In genomic region chr1:156985657-156986640, GRCm38 (mm10) we compare ENCODE assay signal across 9 mouse cellular contexts. TPM values are rescaled to one million over a fixed set of nuclear protein-coding genes. Genes with fewer than 3 reads are reported as not detected.
DNase-seq lines count a peak whose midpoint lies in the region; ATAC-seq lines count a peak whose summit lies in the region.
"Had no signal": no experiment of that assay in that cellular context is flagged by ENCODE, and none has a peak within 500 bp of the region (broad histone marks: within the 10 kb centered on the region; RNA-seq: fewer than 3 reads in every experiment).

No protein-coding gene starts in this region.

- no peak overlapping the region for H3K4me2 ChIP-seq in forebrain, embryonic 11.5 days (ENCODE audit: low read depth, low read length, severe bottlenecking)
- H3K4me2 ChIP-seq: forebrain, embryonic 12.5 days had no signal

- peaks cover 44% of the 10 kb centered on the region for H3K4me1 ChIP-seq in forebrain, embryonic 10.5 days
- no peaks in the 10 kb centered on the region for H3K4me1 ChIP-seq in forebrain, embryonic 11.5 days (replicated peaks; ENCODE audit: control insufficient read depth, insufficient read depth, low read length)

- no peak overlapping the region for H3K4me3 ChIP-seq in forebrain, embryonic 10.5 days
- H3K4me3 ChIP-seq in forebrain, embryonic 11.5 days (ENCODE audit: low read depth, low read length), result no peak overlapping the region
- no peak overlapping the region for H3K4me3 ChIP-seq in macrophage (ENCODE audit: inconsistent target)
- H3K4me3 ChIP-seq: forebrain, embryonic 12.5 days had no signal

- H3K79me2 ChIP-seq in macrophage (ENCODE audit: inconsistent target), result no peaks in the 10 kb centered on the region

- DNase-seq in forebrain, embryonic 10.5 days (ENCODE audit: extremely low spot score, low spot score), result no peak
- no peak for DNase-seq in forebrain, embryonic 11.5 days (ENCODE audit: low spot score)
- peak; percentile 79 for DNase-seq in CD4-positive helper T cell, adult 2 months (ENCODE audit: low read depth, low spot score)
- peak; percentile 28 to 42 for DNase-seq in heart, adult 9 months (ENCODE audit: low spot score in 2 of 2)
- no peak for DNase-seq in urinary bladder, postnatal 10 days (ENCODE audit: low spot score)
- DNase-seq in adrenal gland, postnatal 36 days, result no peak
- DNase-seq in testis, postnatal 14 days (ENCODE audit: low spot score), result no peak

- H3K36me3 ChIP-seq in forebrain, embryonic 10.5 days (replicated peaks), result no peaks in the 10 kb centered on the region
- no peaks in the 10 kb centered on the region for H3K36me3 ChIP-seq in forebrain, embryonic 11.5 days (ENCODE audit: control insufficient read depth, insufficient read depth, low read length)
- no peaks in the 10 kb centered on the region for H3K36me3 ChIP-seq in macrophage (ENCODE audit: inconsistent target)
- H3K36me3 ChIP-seq: forebrain, embryonic 12.5 days had no signal

- no peaks in the 10 kb centered on the region for H3K27me3 ChIP-seq in forebrain, embryonic 10.5 days (ENCODE audit: poor library complexity, severe bottlenecking)
- no peaks in the 10 kb centered on the region for H3K27me3 ChIP-seq in forebrain, embryonic 11.5 days (ENCODE audit: control insufficient read depth, insufficient read depth, low read length)
- H3K27me3 ChIP-seq: forebrain, embryonic 12.5 days had no signal

- H3K27ac ChIP-seq in forebrain, embryonic 10.5 days, result peak overlapping the region; percentile 64
- H3K27ac ChIP-seq in forebrain, embryonic 11.5 days (ENCODE audit: low read depth, low read length), result no peak overlapping the region
- peak overlapping the region; percentile 86 for H3K27ac ChIP-seq in macrophage
- H3K27ac ChIP-seq: forebrain, embryonic 12.5 days had no signal

- no peak overlapping the region for H3K9ac ChIP-seq in forebrain, embryonic 11.5 days (ENCODE audit: low read length)
- H3K9ac ChIP-seq: forebrain, embryonic 12.5 days had no signal

- 49% methylated on average over 6 of the region's 6 CpGs for WGBS in forebrain, embryonic 10.5 days
- WGBS in forebrain, embryonic 11.5 days, result 49% methylated on average over 6 of the region's 6 CpGs
- WGBS in macrophage (ENCODE audit: missing documents), result 25% methylated on average over 6 of the region's 6 CpGs

- no peaks in the 10 kb centered on the region for H3K9me3 ChIP-seq in forebrain, embryonic 10.5 days
- H3K9me3 ChIP-seq in forebrain, embryonic 11.5 days (ENCODE audit: control insufficient read depth, low read length), result no peaks in the 10 kb centered on the region
- H3K9me3 ChIP-seq: forebrain, embryonic 12.5 days had no signal

- no peak for ATAC-seq in forebrain, embryonic 11.5 days (replicated peaks; ENCODE audit: low FRiP score)

RNA-seq across cellular contexts. Expression of gene Ralgps2, which starts 46.5 kb away (rescaled TPM):
- polyA plus RNA-seq in forebrain, embryonic 10.5 days (2016; fragmentation: Nextera tagmentation; extraction: Ambion mirVana), result 84.4 and 86.5 TPM in 2 replicates
- polyA plus RNA-seq in forebrain, embryonic 11.5 days (2014; fragmentation: Nextera tagmentation; extraction: Ambion mirVana), result 73.8 and 82.0 TPM in 2 replicates
- 10 to 100 TPM in 21 of 26 experiments, 1 to 10 TPM in 5; 2.0 to 44.8 (median 20.4) TPM for total RNA-seq in macrophage (2018; cell fraction: chromatin; rRNA removed)
- total RNA-seq in macrophage (2018; cell fraction: cytosol; rRNA removed), result 10 to 100 TPM in 2 of 26 experiments, 1 to 10 TPM in 24; 4.1 to 14.0 (median 6.9) TPM
- 10 to 100 TPM in 18 of 26 experiments, 1 to 10 TPM in 8; 4.0 to 27.7 (median 16.0) TPM for total RNA-seq in macrophage (2018; cell fraction: nucleus; rRNA removed)
- polyA plus RNA-seq in macrophage (2018), result 4.7 to 8.8 TPM (median 5.8 TPM) in 3 replicates
- 10 to 100 TPM; 18.2 to 23.5 TPM for total RNA-seq in adrenal gland, postnatal 36 days (2021)

Comparison
In these comparisons a context has a peak if more than half of its experiments do, and no peak if none do; other contexts are left out.
1. DNase-seq: peak in CD4-positive helper T cell, adult 2 months (single experiment) and heart, adult 9 months (2 of 2); none in forebrain, embryonic 10.5 days (single experiment), forebrain, embryonic 11.5 days (single experiment), urinary bladder, postnatal 10 days (single experiment), adrenal gland, postnatal 36 days (0 of 2) and testis, postnatal 14 days (single experiment).